Mouse (Mus musculus) lung, embryonic 16.5 days (tissue): ENCODE results near the gene Syne4. TPM values are rescaled to one million over a fixed set of nuclear protein-coding genes. Genes with fewer than 3 reads are reported as not detected.

Experiments used
- ATAC-seq: fragments of 200-750 bp; cut with Nextera tagmentation; 2 replicates; pipeline ENCODE4 v1.8.0; 2017; ENCODE audit warnings: low read depth, mild to moderate bottlenecking, moderate library complexity
- H3K27ac ChIP-seq: fragments of 300-500 bp; sonication (generic); 2 replicates; pipeline ENCODE4 v1.5.1; 2014; ENCODE audit warnings: mild to moderate bottlenecking, control low read depth, low read length
- H3K27me3 ChIP-seq: fragments of 300-500 bp; sonication (generic); 2 replicates; pipeline ENCODE4 v1.6.1; 2014; ENCODE audit warnings: low read depth, low read length, mixed read lengths; ENCODE audit not compliant: control insufficient read depth, insufficient read depth
- H3K36me3 ChIP-seq: fragments of 300-500 bp; sonication (generic); 2 replicates; pipeline ENCODE4 v1.6.1; 2014; ENCODE audit warnings: low read length; ENCODE audit not compliant: control insufficient read depth, insufficient read depth
- H3K4me1 ChIP-seq: fragments of 300-500 bp; sonication (generic); replicated peaks from 2 replicates; pipeline ENCODE4 v1.6.1; 2014; ENCODE audit warnings: low read length, mixed read lengths; ENCODE audit not compliant: control insufficient read depth, insufficient read depth
- H3K4me2 ChIP-seq: fragments of 300-500 bp; sonication (generic); 2 replicates; pipeline ENCODE4 v1.6.1; 2014; ENCODE audit warnings: low read depth, low read length, control low read depth
- H3K4me3 ChIP-seq: fragments of 300-500 bp; sonication (generic); 2 replicates; pipeline ENCODE4 v1.5.1; 2014; ENCODE audit warnings: mild to moderate bottlenecking, low read length, control low read depth
- H3K9ac ChIP-seq: fragments of 300-500 bp; sonication (generic); 2 replicates; pipeline ENCODE4 v1.6.1; 2014; ENCODE audit warnings: low read length, control low read depth
- H3K9me3 ChIP-seq: fragments of 300-500 bp; sonication (generic); 2 replicates; pipeline ENCODE4 v1.6.1; 2016; ENCODE audit warnings: low read length; ENCODE audit not compliant: control insufficient read depth
- WGBS: fragments of 180-500 bp; shearing (Covaris S2); extraction: QIAGEN DNeasy Blood & Tissue Kit; methylation state at CpG from one replicate; pipeline ENCODE4 v1.1.7; 2014; 5-methylcytosine and 5-hydroxymethylcytosine counted together
- polyA plus RNA-seq: library from polyadenylated mRNA; unstranded; fragments of >200 nt; fragmentation: Nextera tagmentation; extraction: Ambion mirVana; gene quantifications from 2 replicates; pipeline ENCODE4 v1.2.1, GENCODE M21; 2015

Syne4 gene
- polyA plus RNA-seq, 1 experiment from 2014 or later: 33.6 TPM

DNA sequence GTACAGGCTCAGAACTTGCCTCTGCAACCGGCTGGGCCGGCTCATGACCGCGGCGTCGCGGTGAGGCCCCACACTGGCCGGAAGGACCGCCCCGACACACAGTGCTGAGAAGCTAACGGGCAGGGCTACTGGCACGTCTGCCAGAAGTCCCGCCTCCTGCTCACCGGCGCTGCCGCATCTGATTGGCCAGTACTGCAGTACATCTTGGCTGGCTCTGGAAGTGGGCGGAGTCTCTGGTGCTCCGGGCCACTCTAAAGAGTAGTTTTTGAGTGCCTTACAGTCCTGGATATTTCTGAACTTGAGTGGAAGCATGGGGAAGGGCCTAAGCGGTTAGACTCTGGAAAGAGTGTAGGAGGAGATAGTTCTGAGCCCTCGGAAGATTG is 7.7 kb downstream of the Syne4 start:
- no peaks in the 10 kb centered on the region for H3K36me3 ChIP-seq
- H3K4me3 ChIP-seq: peak overlapping the region; percentile 85
- peaks cover 4% of the 10 kb centered on the region; the same call in 1 of the 2 replicates for H3K9me3 ChIP-seq
- H3K27ac ChIP-seq: peak overlapping the region; percentile 90
- peak; percentile 98 for ATAC-seq
- peak overlapping the region; percentile 88 for H3K4me2 ChIP-seq
- 0% methylated on average over 19 of the region's 20 CpGs for WGBS
- H3K27me3 ChIP-seq: no peaks in the 10 kb centered on the region
- peaks cover 13% of the 10 kb centered on the region for H3K4me1 ChIP-seq
- H3K9ac ChIP-seq: peak overlapping the region; percentile 91

- H3K9ac ChIP-seq: peak overlapping the region; percentile 53
- peak overlapping the region; percentile 77 for H3K27ac ChIP-seq
- ATAC-seq: no peak
- H3K36me3 ChIP-seq: no peaks in the 10 kb centered on the region
- H3K4me1 ChIP-seq: peaks cover 15% of the 10 kb centered on the region
- WGBS: 18% methylated on average over 6 of the region's 6 CpGs
- H3K27me3 ChIP-seq: no peaks in the 10 kb centered on the region
- H3K4me2 ChIP-seq: peak overlapping the region; percentile 53
- H3K9me3 ChIP-seq: peaks cover 4% of the 10 kb centered on the region; the same call in 1 of the 2 replicates
- H3K4me3 ChIP-seq: peak overlapping the region; percentile 85
Measured at GRCm38 (mm10) chr7:30322865-30323264, 8.3 kb downstream of the Syne4 start.

- Histone ChIP-seq H3K4me1 (peaks cover 21% of the 10 kb centered on the region), H3K9ac (peak within 1 kb of the TSS; percentile 53), H3K9me3 (peaks cover 4% of the 10 kb centered on the region; the same call in 1 of the 2 replicates), H3K36me3 (no peaks in the 10 kb centered on the region), H3K27me3 (no peaks in the 10 kb centered on the region), H3K4me2 (peak within 1 kb of the TSS; percentile 53), H3K4me3 (peak within 1 kb of the TSS; percentile 85), H3K27ac (peak within 1 kb of the TSS; percentile 77)
- WGBS: 73% methylated on average over 3 of the region's 3 CpGs
- no peak for ATAC-seq
Measured at GRCm38 (mm10) chr7:30323795-30324194, 9.2 kb downstream of the Syne4 start, which contains the start of gene Sdhaf1. Sdhaf1 (minus strand) TSS chr7:30323895.

DNA sequence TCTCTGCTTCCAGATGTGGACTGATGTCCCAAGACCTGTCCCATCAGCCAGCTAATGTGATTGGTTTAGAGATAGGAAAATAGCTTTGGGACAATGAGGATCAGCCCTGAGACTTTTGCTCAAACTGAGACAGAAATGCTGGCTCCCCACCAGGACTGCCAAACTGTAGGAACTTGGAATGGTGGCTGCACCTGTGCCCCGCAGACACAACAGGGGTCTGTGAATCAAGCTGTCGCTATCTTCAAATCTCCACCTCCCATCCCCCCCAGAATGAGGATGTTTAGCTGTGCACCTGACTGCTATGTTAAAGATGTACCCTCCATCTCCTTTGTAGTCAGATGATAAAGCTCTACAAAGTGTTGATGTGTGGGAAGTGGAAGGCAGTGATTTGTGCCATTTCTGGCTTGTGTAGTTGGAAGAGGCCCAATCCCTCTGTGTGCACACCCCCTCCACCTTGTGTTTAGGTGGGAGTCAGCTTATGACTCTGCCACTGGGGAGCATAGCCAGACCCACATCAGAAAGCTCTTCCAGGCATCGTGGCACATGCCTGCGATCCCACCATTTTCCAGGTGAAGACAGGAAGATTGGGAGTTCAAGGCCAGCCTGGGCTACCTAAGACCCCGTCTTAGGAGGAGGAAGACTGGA is 9.8 kb downstream of the Syne4 start:
- no peak overlapping the region for H3K4me3 ChIP-seq
- WGBS: 81% methylated on average over 5 of the region's 5 CpGs
- H3K27ac ChIP-seq: no peak overlapping the region
- no peak overlapping the region for H3K9ac ChIP-seq
- H3K27me3 ChIP-seq: no peaks in the 10 kb centered on the region
- no peaks in the 10 kb centered on the region for H3K36me3 ChIP-seq
- peaks cover 4% of the 10 kb centered on the region; the same call in 1 of the 2 replicates for H3K9me3 ChIP-seq
- ATAC-seq: no peak
- H3K4me1 ChIP-seq: peaks cover 21% of the 10 kb centered on the region
- no peak overlapping the region for H3K4me2 ChIP-seq

DNA sequence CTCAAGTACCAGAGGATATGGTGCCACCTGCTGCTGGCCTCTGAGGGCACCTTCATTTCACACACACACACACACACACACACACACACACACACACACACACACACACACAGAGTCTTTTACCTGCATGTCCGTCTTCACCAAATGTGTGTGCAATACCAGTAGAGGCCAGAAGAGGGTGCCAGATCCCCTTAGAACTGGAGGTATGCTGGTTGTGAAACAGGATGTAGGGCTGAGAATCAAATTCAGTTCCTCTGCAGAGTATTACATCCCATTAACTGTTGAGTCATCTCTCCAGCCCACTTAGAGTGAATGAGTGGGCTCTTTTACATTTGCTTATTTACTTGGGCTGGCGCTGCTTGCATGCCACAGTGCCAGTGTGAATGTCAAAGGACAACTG is 10.8 kb downstream of the Syne4 start:
- H3K4me2 ChIP-seq: no peak overlapping the region
- no peak for ATAC-seq
- peaks cover 4% of the 10 kb centered on the region; the same call in 1 of the 2 replicates for H3K9me3 ChIP-seq
- 47% methylated on average over 2 of the region's 2 CpGs for WGBS
- H3K27me3 ChIP-seq: no peaks in the 10 kb centered on the region
- H3K27ac ChIP-seq: no peak overlapping the region
- no peak overlapping the region for H3K9ac ChIP-seq
- no peak overlapping the region for H3K4me3 ChIP-seq
- peaks cover 21% of the 10 kb centered on the region for H3K4me1 ChIP-seq
- H3K36me3 ChIP-seq: no peaks in the 10 kb centered on the region

DNA sequence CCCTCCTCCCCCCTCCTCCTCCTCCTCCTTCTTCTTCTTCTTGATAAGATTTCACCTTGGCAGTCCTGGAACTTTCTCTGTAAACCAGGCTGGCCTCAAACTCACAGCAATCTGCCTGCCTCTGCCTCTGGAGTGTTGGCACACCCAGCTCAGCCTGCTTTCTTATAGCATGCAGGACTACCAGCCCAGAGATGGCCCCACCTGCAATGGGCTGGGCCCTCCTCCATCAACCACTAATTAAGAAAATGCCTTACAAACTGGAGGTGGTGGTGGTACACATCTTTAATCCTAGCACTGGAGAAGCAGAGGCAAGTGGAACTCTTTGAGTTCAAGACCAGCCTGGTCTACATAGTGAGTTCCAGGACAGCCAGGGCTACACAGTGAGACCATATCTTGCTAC is 11.8 kb downstream of the Syne4 start:
- H3K27me3 ChIP-seq: no peaks in the 10 kb centered on the region
- no peaks in the 10 kb centered on the region for H3K36me3 ChIP-seq
- H3K27ac ChIP-seq: no peak overlapping the region
- H3K9me3 ChIP-seq: peaks cover 4% of the 10 kb centered on the region; the same call in 1 of the 2 replicates
- H3K4me1 ChIP-seq: peaks cover 14% of the 10 kb centered on the region
- H3K4me2 ChIP-seq: no peak overlapping the region
- no peak for ATAC-seq
- no peak overlapping the region for H3K4me3 ChIP-seq
- no peak overlapping the region for H3K9ac ChIP-seq

DNA sequence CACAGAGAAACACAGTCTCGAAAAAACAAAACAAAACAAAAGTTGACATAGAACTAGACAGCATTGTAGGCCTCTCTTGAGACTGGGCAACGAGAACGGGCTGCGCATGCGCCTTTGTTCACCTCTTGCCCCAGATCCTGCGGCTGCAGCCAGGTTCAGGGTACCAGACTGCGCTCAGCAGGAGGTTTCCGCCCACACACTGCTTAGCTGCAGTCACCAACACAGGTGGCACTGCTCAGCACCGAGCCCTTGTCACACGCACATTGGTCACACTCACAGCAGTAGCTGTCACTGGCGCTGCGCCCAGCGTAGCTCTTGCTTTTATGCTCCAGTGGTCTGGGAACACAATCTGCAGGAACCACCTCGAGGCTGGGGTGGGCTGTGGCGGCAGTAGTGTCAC is 12.5 kb downstream of the Syne4 start:
- Histone ChIP-seq H3K27me3 (no peaks in the 10 kb centered on the region), H3K4me1 (peaks cover 15% of the 10 kb centered on the region), H3K4me3 (no peak overlapping the region), H3K36me3 (no peaks in the 10 kb centered on the region), H3K9me3 (peaks cover 4% of the 10 kb centered on the region; the same call in 1 of the 2 replicates), H3K27ac (peak overlapping the region; percentile 58), H3K4me2 (peak overlapping the region; percentile 32; the same call in 1 of the 2 replicates), H3K9ac (no peak overlapping the region)
- 39% methylated on average over 15 of the region's 15 CpGs for WGBS
- ATAC-seq: peak; percentile 76

DNA sequence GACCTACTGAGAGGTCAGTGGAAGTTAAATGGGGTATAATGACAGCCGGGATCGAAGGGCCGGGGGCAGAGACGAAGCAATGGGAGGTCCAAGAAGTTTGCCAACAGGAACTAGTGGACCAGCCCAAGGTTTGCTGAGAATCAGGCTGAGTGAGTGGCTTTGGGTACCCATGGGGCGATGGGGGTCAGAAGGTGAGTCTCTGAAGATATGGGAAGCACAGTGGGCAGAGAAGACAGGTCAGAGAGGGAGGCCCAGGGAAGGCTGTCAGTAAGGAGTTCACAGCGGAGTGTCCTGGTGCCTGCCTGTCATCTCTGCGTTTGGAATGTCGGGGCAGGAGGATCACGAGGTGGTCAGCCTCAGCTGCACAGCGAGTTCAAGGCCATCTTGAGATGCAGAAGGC is 13.8 kb downstream of the Syne4 start:
- 52% methylated on average over 10 of the region's 10 CpGs for WGBS
- H3K4me3 ChIP-seq: no peak overlapping the region
- no peak for ATAC-seq

DNA sequence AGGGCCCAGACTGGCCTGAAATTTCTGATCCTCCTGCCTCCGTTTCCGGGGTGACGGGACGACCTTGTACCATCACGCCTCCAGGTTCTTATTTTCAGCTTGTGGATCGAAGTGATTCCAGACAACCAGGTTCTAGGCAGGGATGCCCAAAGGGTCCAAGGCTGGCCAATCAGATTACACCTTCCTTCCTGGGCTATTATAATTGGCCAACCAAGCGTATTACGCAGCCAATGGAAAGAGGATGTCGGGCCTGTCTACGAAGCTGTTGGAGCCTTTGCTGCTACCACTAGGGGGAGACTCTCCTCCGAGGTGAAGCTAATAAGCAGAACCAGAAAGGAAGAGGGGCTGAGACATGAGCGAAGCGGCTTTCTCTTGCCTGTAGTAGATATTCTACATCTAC is 17.3 kb downstream of the Syne4 start:
- Histone ChIP-seq H3K4me2 (peak overlapping the region; percentile 28), H3K9ac (no peak overlapping the region), H3K9me3 (no peaks in the 10 kb centered on the region), H3K27ac (no peak overlapping the region), H3K4me1 (peaks cover 34% of the 10 kb centered on the region), H3K27me3 (peaks cover 11% of the 10 kb centered on the region; the same call in 1 of the 2 replicates), H3K36me3 (no peaks in the 10 kb centered on the region), H3K4me3 (no peak overlapping the region)
- WGBS: 14% methylated on average over 13 of the region's 13 CpGs
- ATAC-seq: peak; percentile 34

More for the DNA sequence above, 13.8 kb downstream of the Syne4 start:
- peaks cover 22% of the 10 kb centered on the region for H3K4me1 ChIP-seq
- H3K4me2 ChIP-seq: no peak overlapping the region
- H3K36me3 ChIP-seq: no peaks in the 10 kb centered on the region
- H3K27ac ChIP-seq: no peak overlapping the region
- no peak overlapping the region for H3K9ac ChIP-seq
- peaks cover 4% of the 10 kb centered on the region; the same call in 1 of the 2 replicates for H3K9me3 ChIP-seq
- H3K27me3 ChIP-seq: no peaks in the 10 kb centered on the region
